Mouse (Mus musculus): ENCODE measurements around the gene Fsip1. TPM values are rescaled to one million over a fixed set of nuclear protein-coding genes. Genes with fewer than 3 reads are reported as not detected.
"Not testable (repeated sequence)": the region's sequence is repeated elsewhere in the genome, so short reads cannot be mapped to it uniquely, and the experiment has no call there.

The Fsip1 gene
- total and polyA plus RNA-seq, 3 experiments, result 0.37 to 0.45 TPM; not detected in 1

DNA sequence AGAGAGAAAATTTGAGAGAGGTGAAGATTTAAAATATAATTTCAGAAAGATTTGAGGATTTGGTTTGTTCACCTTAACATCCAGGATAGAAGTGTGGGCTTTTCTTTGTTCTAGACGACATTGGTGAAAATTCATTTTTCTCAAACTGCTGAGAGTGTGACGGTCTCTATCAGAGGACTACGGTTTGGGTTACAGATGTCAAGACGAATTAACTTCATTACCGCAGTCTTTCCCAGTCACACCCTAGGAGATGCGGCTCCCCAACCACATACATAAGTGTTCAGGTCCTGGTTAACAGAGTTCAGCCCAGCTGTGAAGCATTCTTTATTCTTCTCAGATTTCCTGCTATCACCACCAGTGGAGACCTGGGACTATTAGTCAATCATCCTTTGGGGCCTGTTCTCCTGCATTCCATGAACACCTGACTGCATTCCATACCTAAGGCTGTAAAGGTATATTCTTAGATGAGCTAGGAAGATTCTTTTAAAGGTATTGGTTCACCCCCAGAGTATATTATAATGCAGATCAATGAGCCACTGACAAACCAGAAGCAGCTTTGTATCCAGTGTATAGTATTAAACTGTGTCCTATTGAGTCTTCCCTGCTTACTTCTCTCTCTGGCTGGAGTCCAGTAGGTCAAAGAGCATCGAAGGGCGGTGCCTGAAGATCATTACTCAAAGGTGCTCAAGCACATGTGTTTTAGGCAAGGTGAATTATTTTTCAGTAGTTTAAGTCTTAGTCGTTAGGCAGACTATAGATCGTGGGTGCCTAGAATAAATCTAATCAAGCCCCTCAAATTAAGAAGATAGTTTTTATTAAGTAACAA lies 82.0 kb downstream of the Fsip1 start:
- DNase-seq, result no peak

DNA sequence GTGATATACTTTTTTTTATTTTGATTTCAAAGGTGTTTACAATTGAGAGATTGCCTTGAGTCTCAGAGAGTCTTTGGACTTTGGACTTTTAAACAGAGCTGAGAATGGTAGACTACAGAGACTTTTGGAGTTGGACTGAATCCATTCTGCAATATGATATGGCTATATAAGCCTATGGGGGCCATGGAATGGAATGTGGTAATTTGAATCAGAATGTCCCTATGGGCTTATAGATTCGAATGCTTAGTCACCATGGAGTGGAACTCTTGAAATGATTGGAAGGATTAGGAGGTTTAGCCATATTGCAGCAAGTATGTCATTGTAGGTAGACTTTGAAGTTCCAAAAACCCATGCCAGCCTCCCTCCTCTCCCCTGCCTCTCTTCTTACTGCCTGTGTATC lies 88.5 kb downstream of the Fsip1 start:
- no peak for DNase-seq

DNA sequence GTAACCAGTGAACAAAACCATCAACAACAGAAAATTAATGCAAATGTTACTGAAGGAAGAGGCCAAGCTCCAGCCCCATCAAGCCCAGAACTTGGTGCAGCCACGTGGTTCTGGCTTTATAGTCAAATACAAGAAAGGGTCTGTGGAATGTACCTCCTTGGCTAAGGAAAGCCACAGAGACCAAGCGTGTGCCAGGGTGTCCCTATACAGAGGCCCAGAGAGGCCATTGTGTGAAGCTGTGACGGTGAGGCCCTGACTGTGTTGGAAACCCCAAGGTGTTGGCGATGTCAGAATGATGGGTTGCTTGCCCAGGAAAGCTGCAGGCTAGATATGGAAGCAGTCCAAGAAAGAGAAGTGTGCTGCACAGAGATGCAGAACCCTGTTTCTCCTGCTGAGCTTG lies 89.0 kb downstream of the Fsip1 start:
- DNase-seq, result no peak

DNA sequence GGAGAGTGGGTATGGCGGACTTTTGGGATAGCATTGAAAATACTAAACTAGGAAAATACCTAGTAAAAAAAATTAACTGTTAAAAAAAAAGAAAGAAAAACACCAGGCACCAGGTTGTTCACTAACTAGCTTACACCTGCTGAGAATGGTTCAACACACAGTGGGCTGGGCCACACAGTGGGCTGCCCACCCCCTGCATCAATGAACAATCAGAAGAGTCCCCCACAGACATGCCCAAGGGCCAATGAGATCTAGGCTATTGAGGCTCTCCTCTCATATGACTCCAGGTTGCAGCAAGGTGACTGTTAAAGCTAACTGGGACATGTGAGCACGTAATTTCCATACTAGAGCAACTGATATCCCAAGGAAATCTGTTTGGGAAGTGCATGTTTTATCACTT lies 91.1 kb downstream of the Fsip1 start:
- no peak for DNase-seq

DNA sequence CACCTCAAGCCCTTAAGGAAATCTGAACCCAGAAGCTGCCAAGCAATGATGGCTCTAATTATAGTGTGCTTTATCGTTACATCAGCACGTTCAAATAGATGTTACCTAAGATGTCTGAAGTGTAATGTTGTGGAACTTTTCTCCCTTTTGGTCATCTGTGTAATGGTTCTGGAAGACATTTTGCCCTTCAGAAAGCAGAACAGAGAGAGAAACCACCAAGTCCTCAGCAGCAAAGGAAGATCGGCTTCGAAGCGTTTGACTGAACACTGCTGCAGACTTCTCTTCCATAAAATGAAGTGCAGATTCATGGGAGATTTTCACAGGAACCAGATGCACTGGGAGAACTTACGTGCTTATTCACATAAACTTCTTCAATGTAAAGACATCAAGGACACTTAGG lies 92.6 kb downstream of the Fsip1 start:
- no peak for DNase-seq

DNA sequence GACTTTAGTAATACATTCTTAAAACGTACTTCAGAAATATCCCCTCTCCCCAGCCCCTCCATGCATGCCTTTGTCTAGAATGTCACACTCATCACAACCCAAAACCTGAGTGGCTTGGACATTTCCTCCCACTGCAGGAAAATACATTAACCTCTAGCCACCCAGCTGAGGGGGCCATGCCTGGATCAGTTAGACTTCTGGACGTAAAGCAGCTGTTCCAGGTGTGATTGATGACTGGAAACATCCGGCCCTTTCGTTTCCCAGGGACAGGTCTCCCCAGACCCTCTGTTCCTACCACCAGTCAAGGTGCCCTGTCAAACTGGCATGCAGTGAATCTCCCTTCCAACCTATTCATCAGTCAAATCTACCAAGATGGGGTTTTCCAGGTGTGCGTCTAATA lies 94.3 kb downstream of the Fsip1 start:
- no peak for DNase-seq

DNA sequence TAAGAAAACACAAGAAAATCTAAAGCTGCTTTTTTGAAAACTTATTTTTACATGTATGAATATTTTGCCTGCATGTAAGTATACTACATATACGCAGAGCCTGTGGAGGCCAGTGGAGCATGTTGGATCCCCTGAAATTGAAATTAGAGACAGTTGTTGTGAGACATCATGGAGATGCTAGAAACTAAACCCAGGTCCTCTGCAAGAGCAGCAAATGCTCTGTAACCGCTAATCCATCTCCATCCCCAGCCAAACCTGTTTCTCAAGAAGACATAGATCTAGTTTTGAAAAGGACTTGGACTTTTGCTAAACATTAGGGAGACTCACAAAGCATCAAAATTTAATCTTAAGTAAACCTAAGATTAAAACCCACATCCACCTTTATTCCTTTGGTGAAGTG lies 95.8 kb downstream of the Fsip1 start:
- DNase-seq, result no peak

DNA sequence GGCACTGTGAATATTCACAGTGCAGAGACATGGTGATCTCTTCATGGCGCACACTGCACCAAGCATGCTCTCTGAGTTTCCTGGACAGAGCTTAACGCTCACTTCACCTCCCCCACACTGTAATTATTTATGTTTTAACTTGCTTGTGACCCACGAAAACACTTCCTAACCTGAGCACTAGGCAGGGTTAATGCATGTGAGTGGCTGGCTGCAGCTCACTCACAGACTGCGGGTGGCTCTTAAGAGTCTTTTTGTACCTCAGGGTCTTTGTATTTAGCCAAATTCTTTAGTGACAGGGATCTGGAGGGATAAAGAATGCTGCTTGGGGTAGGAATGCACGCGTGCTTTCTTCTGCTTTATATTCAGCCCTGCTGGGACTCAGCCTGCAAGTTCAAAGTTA lies 96.2 kb downstream of the Fsip1 start:
- DNase-seq, result no peak

DNA sequence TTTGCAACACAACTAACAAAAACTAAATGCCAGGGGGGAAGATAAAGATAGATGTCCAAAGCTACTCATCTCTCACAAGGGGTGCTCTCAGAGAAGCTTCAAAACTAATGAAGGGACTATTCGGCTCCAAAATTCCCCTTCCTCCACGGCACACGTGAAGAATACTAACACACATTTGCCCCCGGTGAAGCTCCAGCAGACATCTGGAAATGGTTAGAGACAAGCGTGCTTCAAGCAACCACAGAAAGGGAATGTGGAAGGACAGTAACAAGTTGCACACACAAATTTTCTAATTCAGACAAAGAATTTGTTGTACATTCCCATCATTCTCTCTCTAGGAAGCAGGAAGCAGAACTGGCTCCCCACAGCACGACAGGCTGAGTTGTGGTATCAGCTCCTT lies 97.6 kb downstream of the Fsip1 start:
- DNase-seq, result no peak

DNA sequence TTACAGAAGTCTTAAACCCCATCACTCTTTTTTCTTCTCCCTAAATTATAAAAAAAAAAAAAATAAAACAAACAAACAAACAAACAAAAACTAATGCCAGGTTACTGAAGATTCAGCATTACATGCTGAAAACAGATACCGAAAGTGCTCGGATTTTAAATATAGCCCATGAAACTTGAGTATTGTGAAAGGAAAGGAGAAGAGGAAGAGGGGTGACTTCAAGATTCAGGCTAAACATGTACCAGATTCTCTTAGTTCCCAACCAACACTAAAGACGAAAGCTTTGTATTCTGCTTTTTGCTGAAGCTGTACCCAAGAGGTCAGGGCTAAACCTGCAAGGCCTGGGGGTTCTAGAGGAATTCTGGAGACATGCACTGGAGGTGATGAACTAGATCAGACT lies 98.7 kb downstream of the Fsip1 start:
- no peak for DNase-seq

DNA sequence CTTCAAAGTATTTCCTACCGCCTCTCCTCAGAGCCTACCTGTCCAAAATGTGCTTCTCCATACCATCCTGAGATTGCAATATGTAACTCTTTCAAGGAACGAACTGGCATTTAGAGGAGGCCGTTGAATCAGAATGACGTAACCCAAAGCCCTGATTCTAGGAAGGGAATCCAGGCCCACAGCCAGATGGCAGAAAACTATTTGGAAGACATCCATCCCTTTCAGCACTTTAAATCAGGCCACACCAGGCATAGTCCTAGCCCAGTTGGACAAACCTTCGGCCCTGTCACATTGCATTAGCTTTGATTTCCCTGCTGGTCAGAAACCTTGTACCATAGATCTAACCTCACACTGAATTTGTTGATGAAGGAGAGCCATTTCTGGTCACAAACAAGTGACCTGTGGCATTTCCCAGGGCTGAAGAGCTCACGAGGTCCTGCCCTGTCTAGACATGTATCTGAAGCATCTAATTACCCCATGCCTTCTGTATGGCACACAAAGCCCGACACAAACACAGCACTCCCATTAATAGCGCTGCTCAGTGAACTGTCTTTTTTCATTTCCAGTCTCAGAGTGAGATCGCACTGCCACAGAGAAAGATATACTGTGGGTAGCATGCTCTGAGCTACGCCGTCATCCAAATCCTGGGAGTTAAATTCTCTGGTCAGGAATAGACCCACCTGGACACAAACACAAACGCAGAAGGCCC lies 106.8 kb downstream of the Fsip1 start:
- DNase-seq, result peak; percentile 85

DNA sequence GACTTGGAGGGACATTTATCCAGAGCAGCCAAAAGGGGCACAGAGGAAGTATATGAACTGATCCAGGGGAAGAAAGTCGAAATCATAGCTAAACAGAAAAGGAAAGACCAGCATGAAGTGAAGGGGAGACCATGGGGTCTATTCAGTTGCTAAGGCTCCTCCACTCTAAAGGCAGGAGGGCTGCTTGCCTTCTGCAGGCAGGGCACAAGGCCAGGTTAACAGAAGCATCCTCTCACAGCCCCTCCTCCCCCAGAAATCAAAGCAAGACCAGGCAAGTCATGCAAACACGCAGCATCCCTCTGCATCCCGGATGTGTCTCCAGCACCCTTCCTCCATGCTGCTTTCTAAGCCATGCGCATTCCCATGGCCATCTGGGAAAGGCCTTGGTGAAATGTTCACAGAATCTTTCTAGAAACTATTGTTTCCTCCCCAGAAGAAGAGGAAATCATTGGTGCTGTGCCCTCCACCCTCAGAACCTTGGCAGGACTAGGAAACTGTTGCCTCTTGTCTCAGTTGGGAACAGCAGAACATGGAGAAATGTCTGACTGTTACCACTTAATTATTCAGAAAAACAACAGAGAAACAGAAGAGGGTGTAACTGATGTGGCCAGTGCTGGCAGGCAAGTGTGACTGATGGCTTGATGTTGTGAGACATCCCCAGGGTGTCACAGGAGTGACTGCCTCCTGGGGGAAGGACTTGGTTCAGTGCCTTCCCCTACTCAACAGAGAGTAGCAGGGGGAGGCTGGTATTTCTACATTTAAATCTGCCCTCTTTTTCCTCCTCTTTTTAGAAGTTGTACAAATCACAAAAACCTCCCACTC lies 108.2 kb downstream of the Fsip1 start:
- no peak for DNase-seq

DNA sequence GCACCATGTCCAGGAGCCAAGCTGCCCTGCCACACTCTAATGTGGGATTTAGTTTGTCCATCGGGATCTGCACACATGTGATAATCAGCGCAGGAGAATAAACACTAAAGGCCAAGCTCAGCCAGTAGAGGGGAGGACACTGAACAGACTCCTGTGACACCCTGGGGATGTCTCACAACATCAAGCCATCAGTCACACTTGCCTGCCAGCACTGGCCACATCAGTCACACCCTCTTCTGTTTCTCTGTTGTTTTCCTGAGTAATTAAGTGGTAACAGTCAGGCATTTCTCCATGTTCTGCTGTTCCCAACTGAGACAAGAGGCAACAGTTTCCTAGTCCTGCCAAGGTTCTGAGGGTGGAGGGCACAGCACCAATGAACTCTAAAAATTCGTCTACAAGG lies 109.0 kb downstream of the Fsip1 start:
- not testable (repeated sequence) for DNase-seq

DNA sequence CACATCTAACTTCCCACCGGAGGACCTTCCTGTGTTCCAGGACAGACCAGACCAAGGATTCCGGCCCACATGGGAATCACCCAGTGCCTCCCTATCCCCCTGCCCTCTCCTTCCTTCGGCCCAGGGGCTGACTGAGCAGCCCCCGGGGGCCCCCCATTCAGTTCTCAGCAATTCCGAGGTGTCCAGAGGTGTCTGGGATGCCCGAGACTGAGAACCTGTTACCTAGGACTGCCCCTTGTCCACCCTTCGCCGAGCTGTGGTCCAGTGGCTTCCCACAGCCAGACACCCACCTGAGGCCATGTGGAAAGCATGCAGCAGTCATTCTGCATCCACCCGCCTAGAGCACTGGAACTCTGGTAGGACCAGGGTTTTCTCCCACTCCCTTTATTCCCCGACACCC lies 115.1 kb downstream of the Fsip1 start:
- DNase-seq, result no peak

DNA sequence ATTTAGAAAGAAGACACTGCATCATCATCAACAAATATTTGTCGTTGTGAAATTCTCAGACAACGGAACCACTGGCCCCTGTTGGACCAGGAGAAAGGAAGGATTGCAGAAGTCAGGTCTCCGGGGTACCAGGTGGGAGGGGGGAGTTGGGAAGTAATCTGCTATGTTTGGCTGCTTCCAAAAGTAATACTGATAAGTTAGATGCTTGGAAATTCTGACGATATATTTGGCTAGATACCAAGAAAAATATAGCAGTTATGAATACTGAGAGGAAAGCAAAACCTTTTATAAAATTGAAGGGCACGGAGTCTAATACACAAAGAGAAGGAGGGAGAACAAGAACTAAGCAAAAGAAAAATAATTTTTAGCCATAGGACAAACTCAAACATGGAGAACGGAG lies 117.5 kb downstream of the Fsip1 start:
- no peak for DNase-seq

DNA sequence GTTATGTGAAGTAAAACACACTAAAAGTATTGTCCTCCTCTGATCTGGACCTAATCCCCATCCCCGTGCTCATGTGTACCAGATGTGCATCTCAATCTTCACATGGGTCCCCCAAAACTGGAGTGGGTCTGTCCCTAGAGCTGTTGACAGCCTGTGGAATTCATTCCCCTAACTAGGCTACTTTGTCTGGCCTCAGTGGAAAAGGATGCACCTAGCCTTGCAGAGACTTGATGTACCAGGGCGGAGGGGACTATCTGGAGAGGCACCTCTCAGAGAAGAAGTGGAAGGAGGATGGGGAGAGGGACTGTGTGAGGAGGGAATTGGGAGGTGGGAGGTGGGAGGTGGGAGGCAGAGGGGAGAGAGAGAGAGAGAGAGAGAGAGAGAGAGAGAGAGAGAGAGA lies 119.0 kb downstream of the Fsip1 start:
- DNase-seq, result no peak

DNA sequence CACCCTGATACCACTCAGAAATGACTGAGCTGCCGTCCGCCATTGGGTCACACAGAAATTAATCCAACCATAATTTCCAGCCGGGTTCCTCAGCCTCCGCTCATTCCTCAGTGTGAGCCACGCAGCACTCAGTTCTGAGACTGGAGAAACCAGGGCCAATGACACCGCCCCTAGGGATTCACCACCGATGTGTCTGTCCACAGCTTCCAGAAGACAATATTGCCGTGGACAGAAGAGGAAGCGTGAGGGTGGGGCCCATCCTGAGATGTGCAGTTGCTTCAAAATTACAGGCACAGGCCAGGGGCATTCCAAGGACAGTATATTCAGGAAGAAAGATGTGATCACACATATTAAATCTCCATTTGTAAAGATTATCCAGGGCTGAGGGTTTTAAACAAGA lies 119.7 kb downstream of the Fsip1 start:
- no peak for DNase-seq

DNA sequence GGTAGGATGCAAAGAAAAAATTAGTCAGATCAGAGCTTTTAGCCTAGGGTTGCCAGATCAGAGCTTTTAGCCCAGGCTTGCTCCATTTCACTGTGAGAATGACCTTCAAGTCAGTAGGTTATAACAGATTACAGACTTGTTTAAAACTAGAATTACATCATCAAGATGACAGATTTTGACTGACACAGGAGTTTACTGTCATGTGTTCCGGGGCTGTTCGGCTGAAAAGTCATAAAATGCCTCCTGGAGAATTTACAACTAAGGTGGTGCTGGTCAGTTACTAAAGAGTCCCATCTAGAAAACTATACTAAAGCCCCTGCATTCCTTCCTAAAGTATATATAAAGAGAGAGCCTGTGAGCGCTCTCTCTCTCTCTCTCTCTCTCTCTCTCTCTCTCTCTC lies 128.5 kb downstream of the Fsip1 start:
- DNase-seq, result no peak

DNA sequence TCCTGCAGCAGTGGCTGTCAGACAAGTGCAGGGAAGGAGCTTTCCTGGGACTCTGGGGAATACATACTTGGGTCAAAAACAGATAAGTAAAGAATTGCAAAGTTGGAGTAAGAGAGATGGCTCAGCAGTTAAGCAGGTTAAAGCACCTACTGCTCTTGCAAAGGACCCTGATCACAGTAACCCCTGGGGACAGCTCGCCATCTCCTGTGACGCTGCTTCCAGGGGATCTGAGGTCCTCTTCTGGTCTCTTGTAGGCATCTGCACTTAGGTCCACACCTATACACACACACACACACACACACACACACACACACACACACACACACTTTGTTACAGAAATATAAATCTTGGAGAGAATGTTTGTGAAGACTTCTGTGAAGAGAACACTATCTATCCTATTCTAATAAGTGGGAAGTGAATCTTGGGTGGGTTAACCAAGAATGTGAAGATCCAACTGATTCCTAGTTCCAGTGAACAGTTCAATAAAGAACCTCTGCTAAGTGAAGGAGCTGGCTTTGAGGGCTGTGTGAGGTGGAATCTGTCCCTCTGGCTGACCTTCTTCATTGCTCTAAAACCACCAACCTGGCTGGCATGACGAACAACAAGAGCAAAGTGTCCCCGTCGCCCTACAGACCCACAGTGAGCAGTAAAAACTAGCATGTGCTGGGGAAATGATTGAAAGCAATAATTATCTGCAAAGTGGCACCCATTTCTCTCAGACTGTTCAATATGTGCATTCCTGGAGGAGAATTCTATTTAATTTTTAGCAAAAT lies 129.1 kb downstream of the Fsip1 start:
- DNase-seq, result no peak

DNA sequence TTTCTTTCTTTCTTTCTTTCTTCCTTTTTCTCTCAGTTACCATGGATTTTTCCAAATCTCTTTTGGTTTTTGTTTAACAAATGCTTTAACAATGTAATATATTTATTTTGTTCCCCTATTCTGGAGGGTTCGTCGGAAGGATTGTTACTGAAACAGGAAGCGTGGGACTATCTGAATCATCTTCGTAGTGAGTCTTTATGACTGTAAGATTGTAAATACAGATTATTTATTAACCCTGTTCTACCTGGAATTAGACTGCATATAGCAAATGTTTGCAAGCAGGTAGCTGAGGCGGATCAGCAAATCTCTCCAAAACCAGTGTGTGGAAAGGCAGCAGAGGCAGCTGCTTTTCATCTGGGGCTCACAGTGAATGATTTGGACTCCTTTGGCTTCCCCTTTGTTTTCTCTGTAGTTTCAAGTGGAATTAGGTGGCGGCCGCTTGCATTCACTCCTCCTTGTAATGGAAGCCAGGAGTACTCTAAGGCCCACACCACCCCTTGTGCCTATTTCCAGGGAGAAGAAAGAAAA lies 130.8 kb downstream of the Fsip1 start:
- no peak for DNase-seq

DNA sequence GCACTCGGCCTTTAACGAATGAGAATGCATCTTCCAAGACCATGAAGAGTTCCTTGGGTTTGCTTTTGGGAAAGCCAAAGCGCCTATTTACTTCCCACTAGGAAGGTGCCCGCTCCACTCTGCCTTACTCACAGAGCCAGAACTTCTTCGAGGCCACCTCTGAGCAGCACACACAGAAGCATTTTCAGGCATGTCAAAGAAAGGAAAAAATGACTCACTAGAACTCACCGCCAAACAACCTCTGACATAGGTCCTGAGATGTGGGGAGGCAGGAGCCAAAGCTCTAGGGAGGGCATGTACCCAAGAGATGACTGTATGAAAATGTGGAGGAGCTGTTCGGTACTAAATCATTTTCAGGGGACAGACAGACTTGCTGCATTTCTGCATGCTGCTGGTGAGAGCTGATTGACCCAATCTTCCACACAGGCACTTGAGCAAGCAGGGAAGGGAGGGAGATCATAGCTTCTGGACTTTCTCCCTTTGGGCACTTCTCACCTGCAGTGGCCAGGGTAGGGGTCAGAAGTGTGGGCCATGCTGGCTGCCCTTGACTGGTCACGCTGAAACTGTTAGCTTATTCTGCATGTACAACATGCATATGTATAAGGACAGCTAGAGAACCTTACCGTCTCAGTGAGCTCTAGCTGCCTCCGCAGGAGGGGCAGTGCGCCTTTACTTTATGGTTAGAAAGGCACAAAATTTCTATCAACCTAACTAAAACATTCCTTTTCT lies 131.4 kb downstream of the Fsip1 start:
- DNase-seq, result peak; percentile 51
